Mouse (Mus musculus) kidney, adult 2 months (tissue): ENCODE measurements at regions not wholly inside any gene's neighbourhood (a gene's known extent, or its start where the extent isn't known, plus 50 kb on each side); places are given as distances from the start of the nearest gene placed in this dataset.

Source experiments
- DNase-seq: peaks from one replicate; pipeline ENCODE4 v3.0.0; 2021
- H3K27ac ChIP-seq: fragments of 200-500 bp; 2 replicates; pipeline ENCODE4 v1.5.1; 2012; ENCODE audit warnings: low read depth, low read length, control low read depth, inconsistent platforms; ENCODE audit not compliant: insufficient read depth
- H3K27me3 ChIP-seq: fragments of 200-500 bp; replicated peaks from 2 replicates; pipeline ENCODE4 v1.6.1; 2012; ENCODE audit warnings: mild to moderate bottlenecking, moderate library complexity, low read length, inconsistent platforms; ENCODE audit not compliant: control insufficient read depth, insufficient read depth
- H3K36me3 ChIP-seq: fragments of 200-500 bp; 2 replicates; pipeline ENCODE4 v1.6.1; 2012; ENCODE audit warnings: mild to moderate bottlenecking, moderate library complexity, low read length, inconsistent platforms; ENCODE audit not compliant: control insufficient read depth, insufficient read depth
- H3K4me1 ChIP-seq: fragments of 200-500 bp; 2 replicates; pipeline ENCODE4 v1.6.1; 2011; ENCODE audit warnings: low read length; ENCODE audit not compliant: control insufficient read depth, insufficient read depth
- H3K4me3 ChIP-seq: fragments of 200-500 bp; 2 replicates; pipeline ENCODE4 v1.5.1; 2011; ENCODE audit warnings: mild to moderate bottlenecking, low read depth, low read length, control low read depth; ENCODE audit not compliant: insufficient read depth
- CTCF ChIP-seq: fragments of 200-500 bp; conservative IDR thresholded peaks from 2 replicates; pipeline ENCODE4 v1.5.1; 2011; ENCODE audit warnings: low read depth, mild to moderate bottlenecking, control low read depth, low read length, moderate library complexity, mixed read lengths; ENCODE audit not compliant: insufficient read depth, insufficient read length
- POLR2A ChIP-seq: fragments of 200-500 bp; IDR thresholded peaks from one replicate; pipeline ENCODE4 v1.6.1; 2011; ENCODE audit warnings: low read depth, low read length, control low read depth
- WGBS: fragments of 180-500 bp; shearing (Covaris S2); methylation state at CpG from one replicate; pipeline ENCODE4 v1.1.7; 2018; 5-methylcytosine and 5-hydroxymethylcytosine counted together

GRCm38 (mm10) chr3:52158788-52159260 is 53.9 kb upstream of the Maml3 start:
- 76% methylated on average over 3 of the region's 3 CpGs for WGBS

DNA sequence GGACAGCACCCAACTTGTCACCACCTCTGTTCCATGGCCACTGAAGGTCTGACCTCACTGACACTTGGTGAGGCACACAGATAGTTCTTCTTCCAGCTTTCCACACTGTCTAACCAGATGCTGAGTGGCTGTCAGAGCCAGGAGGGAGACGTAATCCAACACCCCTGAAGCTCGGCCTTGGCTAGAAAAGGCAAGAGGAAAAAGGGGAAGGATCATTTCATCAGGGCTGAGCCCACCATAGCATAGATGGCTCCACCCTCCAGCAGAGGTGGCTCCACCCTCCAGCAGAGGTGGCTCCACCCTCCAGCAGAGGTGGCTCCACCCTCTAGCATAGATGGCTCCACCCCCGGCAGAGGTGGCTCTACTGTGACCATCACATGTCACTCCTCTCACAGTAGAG is 56.8 kb upstream of the Maml3 start:
- no peak for DNase-seq
- H3K4me3 ChIP-seq = no peak overlapping the region
- no peaks in the 10 kb centered on the region for H3K4me1 ChIP-seq
- no peaks in the 10 kb centered on the region for H3K27me3 ChIP-seq
- WGBS = 70% methylated on average over 3 of the region's 3 CpGs
- H3K27ac ChIP-seq = no peak overlapping the region
- no peak for TF ChIP-seq CTCF
- no peak for TF ChIP-seq POLR2A
- H3K36me3 ChIP-seq = no peaks in the 10 kb centered on the region

More at GRCm38 (mm10) chr3:52158788-52159260, 53.9 kb upstream of the Maml3 start:
- no peak for DNase-seq
- no peak for TF ChIP-seq CTCF
- TF ChIP-seq POLR2A = no peak
- Histone ChIP-seq H3K27me3 (no peaks in the 10 kb centered on the region), H3K4me3 (no peak overlapping the region), H3K36me3 (no peaks in the 10 kb centered on the region), H3K4me1 (no peaks in the 10 kb centered on the region), H3K27ac (no peak overlapping the region)

- DNase-seq = peak; percentile 10
- Histone ChIP-seq H3K4me3 (no peak overlapping the region; the same call in 1 of the 2 replicates), H3K36me3 (no peaks in the 10 kb centered on the region), H3K4me1 (no peaks in the 10 kb centered on the region), H3K27me3 (no peaks in the 10 kb centered on the region), H3K27ac (no peak overlapping the region)
- 46% methylated on average over 16 of the region's 16 CpGs for WGBS
- TF ChIP-seq POLR2A (no peak), CTCF (no peak)
Observed at GRCm38 (mm10) chr3:52163990-52164389, 59.1 kb upstream of the Maml3 start.

DNA sequence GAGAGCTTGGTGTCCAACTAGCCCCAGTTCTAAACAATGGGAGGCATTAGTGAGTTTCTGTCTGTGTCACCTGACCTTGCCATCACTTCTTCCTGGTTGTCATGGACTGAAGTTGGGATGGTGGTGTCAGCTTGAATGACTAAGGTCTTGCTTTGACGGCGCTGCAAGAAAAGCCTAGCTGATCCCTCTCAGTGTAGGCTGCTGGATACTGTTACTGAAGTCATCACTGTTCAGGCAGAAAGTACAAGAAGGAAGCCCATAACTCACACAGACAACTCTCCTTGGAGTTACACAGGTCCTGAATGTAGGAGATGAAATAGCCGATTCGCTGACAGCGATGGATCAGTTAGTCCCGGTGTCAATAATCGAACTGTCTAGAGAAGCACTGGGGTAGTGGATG is 62.5 kb upstream of the Maml3 start:
- DNase-seq = no peak
- TF ChIP-seq CTCF (no peak), POLR2A (no peak)
- Histone ChIP-seq H3K36me3 (no peaks in the 10 kb centered on the region), H3K4me1 (no peaks in the 10 kb centered on the region), H3K27ac (no peak overlapping the region), H3K27me3 (no peaks in the 10 kb centered on the region), H3K4me3 (no peak overlapping the region)
- 59% methylated on average over 7 of the region's 7 CpGs for WGBS

DNA sequence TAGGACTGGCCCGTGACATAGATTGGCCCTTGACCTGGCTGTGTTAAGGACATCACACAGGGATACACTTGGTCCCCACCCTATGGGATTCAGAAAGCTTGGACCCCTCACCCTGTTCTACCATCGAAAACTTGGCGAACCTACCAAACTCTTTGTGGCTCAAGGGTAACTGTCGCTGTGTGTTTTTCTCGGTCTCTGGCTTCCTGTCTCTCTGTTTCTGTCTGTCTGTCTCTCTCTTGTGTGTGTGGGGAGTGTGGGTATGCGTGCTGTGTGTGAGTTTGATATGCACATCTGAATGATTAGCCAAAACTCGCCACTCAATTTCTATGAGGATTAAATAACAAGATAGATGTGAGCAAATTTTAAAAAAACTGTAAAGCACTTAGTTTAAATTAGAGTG is 66.0 kb upstream of the Maml3 start:
- Histone ChIP-seq H3K4me3 (no peak overlapping the region), H3K27ac (no peak overlapping the region), H3K36me3 (no peaks in the 10 kb centered on the region), H3K4me1 (no peaks in the 10 kb centered on the region), H3K27me3 (no peaks in the 10 kb centered on the region)
- 95% methylated on average over 7 of the region's 7 CpGs for WGBS
- no peak for DNase-seq
- no peak for TF ChIP-seq POLR2A
- TF ChIP-seq CTCF = no peak

- no peak overlapping the region for H3K4me3 ChIP-seq
- H3K27ac ChIP-seq = no peak overlapping the region
- H3K36me3 ChIP-seq = no peaks in the 10 kb centered on the region
- 90% methylated on average over 5 of the region's 5 CpGs for WGBS
- no peaks in the 10 kb centered on the region for H3K27me3 ChIP-seq
- no peak for DNase-seq
- no peaks in the 10 kb centered on the region for H3K4me1 ChIP-seq
- no peak for TF ChIP-seq POLR2A
- TF ChIP-seq CTCF = no peak
Observed at GRCm38 (mm10) chr3:52171303-52171702, 66.4 kb upstream of the Maml3 start.

DNA sequence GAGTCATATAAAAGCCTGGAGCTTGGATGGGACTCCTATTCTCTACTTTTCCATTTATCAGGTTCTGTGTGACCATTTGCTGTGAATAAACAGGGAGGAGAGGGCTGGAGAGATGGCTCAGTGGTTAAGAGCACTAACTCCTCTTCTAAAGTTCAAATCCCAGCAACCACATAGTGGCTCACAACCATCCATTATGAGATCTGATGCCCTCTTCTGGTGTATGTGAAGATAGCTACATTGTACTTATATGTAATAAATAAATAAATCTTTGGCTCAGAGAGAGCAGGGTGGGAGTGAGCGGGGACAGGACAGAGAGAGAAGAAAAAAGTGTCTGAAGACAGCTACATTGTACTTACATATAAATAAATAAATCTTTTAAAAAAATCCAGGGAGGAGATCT is 68.6 kb upstream of the Maml3 start:
- Histone ChIP-seq H3K4me3 (no peak overlapping the region), H3K36me3 (no peaks in the 10 kb centered on the region), H3K4me1 (no peaks in the 10 kb centered on the region), H3K27me3 (no peaks in the 10 kb centered on the region), H3K27ac (no peak overlapping the region)
- no peak for TF ChIP-seq CTCF
- DNase-seq = no peak
- 97% methylated on average over 1 of the region's 1 CpGs for WGBS

- WGBS = 66% methylated on average over 8 of the region's 8 CpGs
- H3K27ac ChIP-seq = no peak overlapping the region
- DNase-seq = no peak
- no peaks in the 10 kb centered on the region for H3K4me1 ChIP-seq
- H3K4me3 ChIP-seq = no peak overlapping the region
- no peaks in the 10 kb centered on the region for H3K27me3 ChIP-seq
- no peaks in the 10 kb centered on the region for H3K36me3 ChIP-seq
- TF ChIP-seq POLR2A (no peak), CTCF (no peak)
Observed at GRCm38 (mm10) chr3:52176108-52176507, 71.2 kb upstream of the Maml3 start.
